Mouse (Mus musculus) ES-Bruce4 (cell line): ENCODE measurements around the gene Rplp0. TPM values are rescaled to one million over a fixed set of nuclear protein-coding genes. Genes with fewer than 3 reads are reported as not detected.
A peak's percentile ranks its signal among the peaks of the same experiment; 100 is the strongest.
"Not testable (repeated sequence)": the region's sequence is repeated elsewhere in the genome, so short reads cannot be mapped to it uniquely, and the experiment has no call there.

ENCODE experiments used
- H3K27ac ChIP-seq: 2 replicates; pipeline ENCODE4 v1.5.1; 2012; ENCODE audit warnings: low read length, inconsistent platforms; ENCODE audit not compliant: insufficient read depth
- H3K27me3 ChIP-seq: 2 replicates; pipeline ENCODE4 v1.6.1; 2012; ENCODE audit warnings: mild to moderate bottlenecking, low read length, inconsistent platforms; ENCODE audit not compliant: control insufficient read depth, poor library complexity, insufficient read depth, severe bottlenecking
- H3K36me3 ChIP-seq: 2 replicates; pipeline ENCODE4 v1.6.1; 2012; ENCODE audit warnings: inconsistent platforms, mild to moderate bottlenecking, low read length, moderate library complexity; ENCODE audit not compliant: control insufficient read depth, poor library complexity, insufficient read depth, severe bottlenecking
- H3K4me1 ChIP-seq: one replicate; pipeline ENCODE4 v1.8.1; 2011; ENCODE audit warnings: low read length; ENCODE audit not compliant: control insufficient read depth, insufficient read depth
- H3K4me3 ChIP-seq: 2 replicates; pipeline ENCODE4 v1.5.1; 2011; ENCODE audit warnings: low read depth, mild to moderate bottlenecking, low read length
- H3K9ac ChIP-seq: 2 replicates; pipeline ENCODE4 v1.6.1; 2012; ENCODE audit warnings: low read depth, mild to moderate bottlenecking, inconsistent platforms; ENCODE audit not compliant: poor library complexity, severe bottlenecking
- H3K9me3 ChIP-seq: replicated peaks from 2 replicates; pipeline ENCODE4 v1.6.1; 2012; ENCODE audit warnings: mild to moderate bottlenecking, low read length, inconsistent platforms; ENCODE audit not compliant: control insufficient read depth, poor library complexity, insufficient read depth, severe bottlenecking
- CTCF ChIP-seq: IDR thresholded peaks from one replicate; pipeline ENCODE4 v1.8.1; 2011; ENCODE audit warnings: low read depth, low read length
- EP300 ChIP-seq: IDR thresholded peaks from 2 replicates; pipeline ENCODE4 v1.6.1; 2011; ENCODE audit warnings: low read depth, low read length; ENCODE audit not compliant: insufficient read depth
- POLR2A ChIP-seq: IDR thresholded peaks from one replicate; pipeline ENCODE4 v1.8.1; 2011; ENCODE audit warnings: low read length; ENCODE audit not compliant: insufficient read depth
- polyA plus RNA-seq: library from polyadenylated mRNA; stranded (reverse); fragments of >200 nt; gene quantifications from 2 replicates; pipeline ENCODE4 v1.2.4, GENCODE M21; 2011; ENCODE audit warnings: low read depth; ENCODE audit not compliant: missing spikeins, insufficient read depth, insufficient read length

Rplp0 gene
- polyA plus RNA-seq, 1 experiment, result 3,041 TPM

DNA sequence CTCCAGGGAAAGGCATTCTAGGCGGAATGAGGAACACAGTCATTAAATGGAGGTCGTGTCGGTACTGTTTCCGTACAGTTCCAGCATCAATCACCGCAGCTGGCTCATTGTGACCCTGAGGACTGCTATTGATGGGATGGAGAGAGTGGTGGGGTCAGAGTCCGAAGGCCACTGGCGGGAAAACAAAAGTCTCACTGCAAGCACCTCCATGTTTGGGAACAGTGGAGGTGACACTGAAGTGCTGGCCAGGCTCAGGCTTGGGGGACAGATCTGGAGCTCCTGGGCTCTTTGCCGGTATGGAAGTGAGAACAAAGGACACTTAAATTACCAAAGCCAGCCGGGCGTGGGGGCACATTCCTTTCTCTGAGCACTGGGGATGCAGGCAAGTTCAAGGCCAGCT, 9.4 kb downstream of the Rplp0 start:
- H3K9ac ChIP-seq, result peak overlapping the region; percentile 32; the same call in 1 of the 2 replicates
- no peaks in the 10 kb centered on the region for H3K9me3 ChIP-seq
- H3K36me3 ChIP-seq, result peaks cover 17% of the 10 kb centered on the region
- no peak for TF ChIP-seq CTCF
- TF ChIP-seq POLR2A, result no peak
- TF ChIP-seq EP300, result no peak
- no peak overlapping the region for H3K4me3 ChIP-seq
- no peaks in the 10 kb centered on the region for H3K4me1 ChIP-seq
- H3K27ac ChIP-seq, result peak overlapping the region; percentile 58
- no peaks in the 10 kb centered on the region for H3K27me3 ChIP-seq

- Histone ChIP-seq H3K4me3 (no peak overlapping the region), H3K27me3 (no peaks in the 10 kb centered on the region), H3K36me3 (peaks cover 14% of the 10 kb centered on the region), H3K27ac (0 out of 2 replicates have a peak overlapping the region, but pooled peaks have one; percentile 22), H3K9me3 (no peaks in the 10 kb centered on the region), H3K9ac (peak overlapping the region; percentile 3; the same call in 1 of the 2 replicates), H3K4me1 (no peaks in the 10 kb centered on the region)
- TF ChIP-seq POLR2A (no peak), EP300 (no peak), CTCF (no peak)
Measured at GRCm38 (mm10) chr5:115569308-115569707, 10.0 kb downstream of the Rplp0 start.

- Histone ChIP-seq H3K36me3 (peaks cover 16% of the 10 kb centered on the region), H3K9ac (peak overlapping the region; percentile 3; the same call in 1 of the 2 replicates), H3K27me3 (no peaks in the 10 kb centered on the region), H3K27ac (no peak overlapping the region), H3K4me1 (no peaks in the 10 kb centered on the region), H3K9me3 (no peaks in the 10 kb centered on the region), H3K4me3 (no peak overlapping the region)
- TF ChIP-seq EP300 (no peak), POLR2A (no peak), CTCF (no peak)
Measured at GRCm38 (mm10) chr5:115569721-115570120, 10.5 kb downstream of the Rplp0 start.

DNA sequence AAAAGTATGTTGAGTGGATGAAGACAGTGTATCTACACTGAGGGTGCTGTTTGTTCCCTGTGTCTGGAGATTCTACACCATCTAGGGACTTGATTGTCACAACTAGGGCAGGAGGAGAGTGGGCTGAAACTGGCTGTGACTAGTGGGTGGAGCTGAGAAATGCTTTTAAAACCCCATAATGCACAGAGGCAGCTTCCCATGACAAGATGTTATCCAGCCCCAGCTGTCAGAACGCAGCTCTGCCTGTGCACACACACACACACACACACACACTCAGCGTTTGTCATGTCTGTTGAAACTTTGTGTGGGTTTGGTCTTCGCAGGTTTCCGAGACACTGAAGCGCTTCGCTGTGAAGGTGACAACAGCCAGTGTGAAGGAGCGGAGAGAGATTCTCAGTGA, 11.8 kb downstream of the Rplp0 start:
- no peaks in the 10 kb centered on the region for H3K27me3 ChIP-seq
- peaks cover 24% of the 10 kb centered on the region for H3K36me3 ChIP-seq
- no peaks in the 10 kb centered on the region for H3K4me1 ChIP-seq
- H3K4me3 ChIP-seq, result no peak overlapping the region
- H3K9ac ChIP-seq, result no peak overlapping the region
- H3K27ac ChIP-seq, result no peak overlapping the region
- no peaks in the 10 kb centered on the region for H3K9me3 ChIP-seq
- no peak for TF ChIP-seq EP300
- TF ChIP-seq CTCF, result no peak
- TF ChIP-seq POLR2A, result no peak

DNA sequence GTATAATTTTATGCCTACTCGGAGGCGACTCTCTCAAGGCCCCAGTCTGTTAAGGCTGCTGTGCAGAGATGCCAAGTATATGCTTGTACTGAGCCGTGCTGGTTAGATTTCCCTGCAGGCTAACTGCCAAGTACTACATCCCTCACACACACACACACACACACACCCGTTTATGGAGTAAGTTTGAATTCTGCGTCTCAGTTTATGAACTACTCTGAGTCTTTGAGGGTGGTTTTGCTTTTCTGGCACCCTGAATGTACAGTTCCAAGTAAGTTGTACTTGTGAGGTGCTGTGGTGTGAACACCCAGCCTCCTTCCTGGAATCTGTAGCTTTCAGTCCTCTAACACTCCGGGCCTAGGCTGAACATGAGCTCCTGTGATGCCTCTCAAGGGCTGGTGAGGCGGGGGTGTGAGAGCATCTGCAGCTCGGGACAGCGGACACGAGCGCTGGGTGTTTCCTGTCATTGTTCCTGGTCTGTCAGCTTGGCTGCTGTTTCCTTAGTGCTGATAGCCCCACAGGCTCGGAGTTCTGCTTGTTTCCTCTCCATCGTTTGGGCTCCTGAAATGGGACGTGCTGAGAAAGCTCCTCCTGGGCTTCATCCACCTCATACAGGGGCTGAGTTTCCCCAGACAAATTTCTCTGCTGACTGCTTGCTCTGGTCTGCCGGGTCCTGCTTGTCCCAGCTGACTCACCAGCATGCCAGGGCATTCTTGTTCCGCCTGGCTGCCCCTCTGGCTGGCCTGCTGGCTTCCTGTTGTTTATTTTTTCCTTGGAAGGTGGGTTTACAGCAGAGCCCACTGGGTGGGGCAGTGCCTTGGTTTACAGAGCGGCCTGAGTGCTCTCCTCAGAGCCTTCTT, 13.6 kb downstream of the Rplp0 start:
- TF ChIP-seq CTCF (no peak), EP300 (no peak), POLR2A (no peak)
- Histone ChIP-seq H3K27ac (no peak overlapping the region), H3K9ac (no peak overlapping the region), H3K4me1 (no peaks in the 10 kb centered on the region), H3K4me3 (no peak overlapping the region), H3K9me3 (no peaks in the 10 kb centered on the region), H3K36me3 (peaks cover 33% of the 10 kb centered on the region), H3K27me3 (no peaks in the 10 kb centered on the region)

GRCm38 (mm10) chr5:115574992-115575391, 15.7 kb downstream of the Rplp0 start:
- Histone ChIP-seq H3K4me1 (no peaks in the 10 kb centered on the region), H3K27ac (no peak overlapping the region), H3K27me3 (no peaks in the 10 kb centered on the region), H3K9me3 (no peaks in the 10 kb centered on the region), H3K9ac (no peak overlapping the region), H3K4me3 (no peak overlapping the region), H3K36me3 (peaks cover 43% of the 10 kb centered on the region)
- TF ChIP-seq CTCF, result no peak
- no peak for TF ChIP-seq EP300
- no peak for TF ChIP-seq POLR2A

GRCm38 (mm10) chr5:115577686-115578085, 18.4 kb downstream of the Rplp0 start:
- H3K4me1 ChIP-seq, H3K27me3 ChIP-seq, H3K4me3 ChIP-seq, H3K9ac ChIP-seq, H3K9me3 ChIP-seq, H3K27ac ChIP-seq: not testable (repeated sequence)
- peaks cover 42% of the 10 kb centered on the region for H3K36me3 ChIP-seq
